Mouse (Mus musculus) neural tube, embryonic 11.5 days (tissue): ENCODE results near the gene Fam228a. TPM values are rescaled to one million over a fixed set of nuclear protein-coding genes. Genes with fewer than 3 reads are reported as not detected.
"Not testable (repeated sequence)": the region's sequence is repeated elsewhere in the genome, so short reads cannot be mapped to it uniquely, and the experiment has no call there.

ENCODE experiments used
- ATAC-seq: fragments of 200-750 bp; cut with Nextera tagmentation; 2 replicates; pipeline ENCODE4 v1.8.0; 2017; ENCODE audit warnings: moderate number of reproducible peaks, mild to moderate bottlenecking, moderate TSS enrichment, moderate library complexity; ENCODE audit not compliant: insufficient read depth, low FRiP score, low TSS enrichment
- DNase-seq: peaks from one replicate; pipeline ENCODE4 v3.0.0-alpha.2; 2015; ENCODE audit warnings: low spot score
- H3K27ac ChIP-seq: fragments of 300-500 bp; sonication (generic); 2 replicates; pipeline ENCODE4 v1.5.1; 2014; ENCODE audit warnings: low read depth, mild to moderate bottlenecking, low read length
- H3K27me3 ChIP-seq: fragments of 300-500 bp; sonication (generic); 2 replicates; pipeline ENCODE4 v1.6.1; 2014; ENCODE audit warnings: mild to moderate bottlenecking, low read length, mixed read lengths; ENCODE audit not compliant: control insufficient read depth, insufficient read depth
- H3K36me3 ChIP-seq: fragments of 300-500 bp; sonication (generic); 2 replicates; pipeline ENCODE4 v1.6.1; 2014; ENCODE audit warnings: mild to moderate bottlenecking, low read length, moderate library complexity, mixed read lengths; ENCODE audit not compliant: control insufficient read depth, insufficient read depth
- H3K4me1 ChIP-seq: fragments of 300-500 bp; sonication (generic); 2 replicates; pipeline ENCODE4 v1.6.1; 2014; ENCODE audit warnings: low read length, mixed read lengths; ENCODE audit not compliant: control insufficient read depth, insufficient read depth
- H3K4me2 ChIP-seq: fragments of 300-500 bp; sonication (generic); 2 replicates; pipeline ENCODE4 v1.6.1; 2014; ENCODE audit warnings: low read depth, mild to moderate bottlenecking, moderate library complexity
- H3K4me3 ChIP-seq: fragments of 300-500 bp; sonication (generic); 2 replicates; pipeline ENCODE4 v1.5.1; 2014; ENCODE audit warnings: low read depth, low read length
- H3K9ac ChIP-seq: fragments of 300-500 bp; sonication (generic); 2 replicates; pipeline ENCODE4 v1.6.1; 2014; ENCODE audit warnings: mild to moderate bottlenecking, low read length
- H3K9me3 ChIP-seq: fragments of 300-500 bp; sonication (generic); 2 replicates; pipeline ENCODE4 v1.6.1; 2016; ENCODE audit warnings: low read length; ENCODE audit not compliant: control insufficient read depth
- WGBS: fragments of 180-500 bp; shearing (Covaris S2); extraction: QIAGEN DNeasy Blood & Tissue Kit; methylation state at CpG from one replicate; pipeline ENCODE4 v1.1.7; 2014; 5-methylcytosine and 5-hydroxymethylcytosine counted together
- polyA plus RNA-seq: library from polyadenylated mRNA; unstranded; fragments of >200 nt; fragmentation: Nextera tagmentation; extraction: Ambion mirVana; gene quantifications from 2 replicates; pipeline ENCODE4 v1.2.1, GENCODE M21; 2014

Fam228a gene
- polyA plus RNA-seq, 1 experiment from 2014 or later = not detected

DNA sequence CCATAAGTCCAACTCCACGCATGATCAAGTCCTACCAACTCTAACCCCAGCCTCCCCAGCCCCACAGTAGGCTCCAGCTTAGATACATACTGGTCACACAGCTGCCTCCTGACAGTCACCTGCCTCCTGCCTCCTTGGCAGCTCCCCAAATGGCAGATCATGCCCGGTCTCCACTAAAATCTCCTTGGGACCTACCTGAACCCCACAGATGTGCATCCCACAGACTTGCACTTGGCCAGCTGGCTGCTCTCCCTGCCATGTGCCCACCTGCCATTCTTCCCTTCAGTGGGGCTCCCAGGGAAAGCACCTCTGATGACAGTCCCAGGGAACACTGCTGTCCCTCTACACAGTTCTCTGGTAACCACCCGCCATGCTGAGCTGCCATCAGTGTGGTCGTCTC is 29.9 kb downstream of the Fam228a start:
- no peak for ATAC-seq
- H3K9me3 ChIP-seq = no peaks in the 10 kb centered on the region
- DNase-seq = no peak
- H3K4me3 ChIP-seq = no peak overlapping the region
- H3K9ac ChIP-seq = no peak overlapping the region
- no peaks in the 10 kb centered on the region for H3K4me1 ChIP-seq
- no peak overlapping the region for H3K4me2 ChIP-seq
- WGBS = 97% methylated on average over 4 of the region's 4 CpGs
- no peaks in the 10 kb centered on the region for H3K36me3 ChIP-seq
- H3K27me3 ChIP-seq = no peaks in the 10 kb centered on the region
- no peak overlapping the region for H3K27ac ChIP-seq

DNA sequence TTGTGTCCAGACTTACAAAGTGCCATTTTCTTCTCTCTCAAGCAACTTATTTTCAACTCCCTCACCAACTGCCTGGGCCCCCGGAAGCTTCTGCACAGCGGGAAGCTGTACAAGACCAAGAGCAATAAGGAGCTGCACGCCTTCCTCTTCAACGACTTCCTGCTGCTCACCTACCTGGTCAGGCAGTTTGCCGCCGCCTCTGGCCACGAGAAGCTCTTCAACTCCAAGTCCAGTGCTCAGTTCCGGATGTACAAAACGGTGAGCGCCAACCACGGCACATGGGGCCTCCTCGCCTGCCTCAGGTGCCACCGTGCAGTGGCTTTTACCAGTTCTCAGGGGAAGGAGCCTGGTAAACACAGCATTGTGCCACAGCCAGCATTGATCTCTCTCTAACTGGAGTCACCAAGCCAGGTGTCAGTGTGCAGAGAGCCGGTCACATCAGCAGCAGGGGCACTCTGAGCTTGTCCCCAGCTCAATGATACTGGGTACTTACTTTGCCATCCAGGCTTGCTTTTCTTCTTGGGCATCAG is 30.7 kb downstream of the Fam228a start:
- WGBS = 89% methylated on average over 14 of the region's 14 CpGs
- no peak overlapping the region for H3K4me3 ChIP-seq
- H3K27ac ChIP-seq = no peak overlapping the region

GRCm38 (mm10) chr12:4706901-4707300 is 31.3 kb downstream of the Fam228a start:
- no peak for ATAC-seq
- Histone ChIP-seq H3K9me3 (no peaks in the 10 kb centered on the region), H3K27me3 (no peaks in the 10 kb centered on the region), H3K27ac (no peak overlapping the region), H3K4me1 (no peaks in the 10 kb centered on the region), H3K4me3 (no peak overlapping the region), H3K9ac (no peak overlapping the region), H3K4me2 (no peak overlapping the region), H3K36me3 (no peaks in the 10 kb centered on the region)
- WGBS = 82% methylated on average over 10 of the region's 10 CpGs
- no peak for DNase-seq

More for the DNA sequence above, 30.7 kb downstream of the Fam228a start:
- no peak for DNase-seq
- Histone ChIP-seq H3K4me1 (no peaks in the 10 kb centered on the region), H3K4me2 (no peak overlapping the region), H3K9me3 (no peaks in the 10 kb centered on the region), H3K27me3 (no peaks in the 10 kb centered on the region), H3K9ac (no peak overlapping the region), H3K36me3 (no peaks in the 10 kb centered on the region)
- no peak for ATAC-seq

DNA sequence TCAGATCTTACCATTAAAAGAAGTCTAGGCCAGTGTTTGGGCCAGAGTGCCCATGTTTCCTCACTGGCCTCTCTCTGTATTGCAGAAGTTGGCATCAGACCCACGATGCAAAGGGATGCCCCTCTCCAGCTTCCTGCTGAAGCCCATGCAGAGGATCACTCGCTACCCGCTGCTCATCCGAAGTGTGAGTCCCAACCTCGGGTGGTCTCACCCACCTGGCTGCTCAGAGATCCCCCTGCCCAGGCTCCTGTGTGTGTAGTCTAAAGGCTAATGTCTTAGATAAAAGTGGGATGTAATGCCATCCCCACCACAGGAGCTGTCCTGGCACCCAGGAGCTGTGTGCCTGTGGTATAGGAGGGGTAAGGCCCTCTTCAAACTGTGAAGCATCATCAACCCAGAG is 32.1 kb downstream of the Fam228a start:
- Histone ChIP-seq H3K4me1 (no peaks in the 10 kb centered on the region), H3K4me3 (no peak overlapping the region), H3K9ac (no peak overlapping the region), H3K4me2 (no peak overlapping the region), H3K36me3 (no peaks in the 10 kb centered on the region), H3K9me3 (no peaks in the 10 kb centered on the region), H3K27ac (no peak overlapping the region), H3K27me3 (no peaks in the 10 kb centered on the region)
- WGBS = 93% methylated on average over 5 of the region's 5 CpGs
- DNase-seq (no peak), ATAC-seq (no peak)

GRCm38 (mm10) chr12:4705626-4706025 is 32.6 kb downstream of the Fam228a start:
- not testable (repeated sequence) for H3K36me3 ChIP-seq, H3K4me2 ChIP-seq, DNase-seq, ATAC-seq, H3K27me3 ChIP-seq, H3K27ac ChIP-seq, H3K4me1 ChIP-seq, H3K4me3 ChIP-seq, H3K9me3 ChIP-seq, H3K9ac ChIP-seq
- WGBS = 76% methylated on average over 6 of the region's 6 CpGs

GRCm38 (mm10) chr12:4694534-4694933 is 43.7 kb downstream of the Fam228a start:
- Histone ChIP-seq H3K9me3 (no peaks in the 10 kb centered on the region), H3K4me1 (no peaks in the 10 kb centered on the region), H3K27ac (no peak overlapping the region), H3K9ac (no peak overlapping the region), H3K27me3 (no peaks in the 10 kb centered on the region), H3K4me2 (no peak overlapping the region), H3K36me3 (no peaks in the 10 kb centered on the region), H3K4me3 (no peak overlapping the region)
- 84% methylated on average over 1 of the region's 1 CpGs for WGBS
- ATAC-seq (no peak), DNase-seq (no peak)

DNA sequence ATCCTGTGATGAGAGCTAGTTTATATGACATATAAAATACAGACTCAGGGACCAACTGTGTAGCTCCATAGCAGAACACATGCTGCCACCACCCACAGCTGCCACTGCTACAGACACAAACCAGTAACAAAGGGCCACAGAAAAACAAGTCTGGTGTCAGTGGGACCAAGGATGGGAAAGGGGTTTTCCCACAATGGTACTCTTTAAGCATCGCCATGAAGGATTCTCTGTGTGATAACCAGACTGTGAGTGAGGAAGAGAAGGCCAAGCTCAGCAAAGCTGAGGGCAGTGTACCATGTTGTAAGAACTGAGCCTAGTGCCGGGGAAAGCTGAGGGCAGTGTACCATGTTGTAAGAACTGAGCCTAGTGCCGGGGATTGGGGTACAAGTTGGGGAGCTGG is 47.0 kb downstream of the Fam228a start:
- Histone ChIP-seq H3K27me3 (no peaks in the 10 kb centered on the region), H3K4me3 (no peak overlapping the region), H3K27ac (no peak overlapping the region), H3K9ac (no peak overlapping the region), H3K4me2 (no peak overlapping the region), H3K9me3 (no peaks in the 10 kb centered on the region), H3K36me3 (no peaks in the 10 kb centered on the region), H3K4me1 (no peaks in the 10 kb centered on the region)
- DNase-seq (no peak), ATAC-seq (no peak)
- WGBS = 86% methylated on average over 3 of the region's 3 CpGs

GRCm38 (mm10) chr12:4689341-4689740 is 48.9 kb downstream of the Fam228a start:
- no peak overlapping the region for H3K4me3 ChIP-seq
- H3K36me3 ChIP-seq = no peaks in the 10 kb centered on the region
- H3K9ac ChIP-seq = no peak overlapping the region
- no peaks in the 10 kb centered on the region for H3K4me1 ChIP-seq
- ATAC-seq = no peak
- DNase-seq = no peak
- no peak overlapping the region for H3K4me2 ChIP-seq
- WGBS = 94% methylated on average over 14 of the region's 14 CpGs
- no peak overlapping the region for H3K27ac ChIP-seq
- H3K9me3 ChIP-seq = no peaks in the 10 kb centered on the region
- no peaks in the 10 kb centered on the region for H3K27me3 ChIP-seq

DNA sequence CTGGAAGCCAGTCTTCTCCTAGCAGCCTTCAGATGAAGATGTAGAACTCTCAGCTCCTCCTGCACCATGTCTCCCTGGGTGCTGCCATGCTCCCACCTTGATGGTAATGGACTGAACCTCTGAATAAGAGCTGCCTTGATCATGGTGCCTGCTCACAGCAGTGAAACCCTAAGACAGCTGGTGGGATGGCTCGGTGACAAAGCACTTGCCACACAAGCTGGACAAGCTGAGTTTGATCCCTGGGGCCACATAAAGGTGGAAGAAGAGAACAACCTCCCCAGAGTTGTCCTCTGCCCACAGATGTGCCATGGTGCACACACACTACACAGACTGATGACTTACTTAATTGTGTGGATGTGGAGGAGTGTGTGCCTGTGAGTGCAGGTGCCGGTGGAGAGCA is 49.8 kb downstream of the Fam228a start:
- no peak overlapping the region for H3K27ac ChIP-seq
- no peak overlapping the region for H3K4me3 ChIP-seq
- H3K9me3 ChIP-seq = no peaks in the 10 kb centered on the region
- no peak overlapping the region for H3K4me2 ChIP-seq
- WGBS = 87% methylated on average over 2 of the region's 2 CpGs
- H3K4me1 ChIP-seq = no peaks in the 10 kb centered on the region
- no peak overlapping the region for H3K9ac ChIP-seq
- ATAC-seq (no peak), DNase-seq (no peak)
- no peaks in the 10 kb centered on the region for H3K36me3 ChIP-seq
- H3K27me3 ChIP-seq = no peaks in the 10 kb centered on the region
